Mouse (Mus musculus): ENCODE data around the gene Fate1.

DNA sequence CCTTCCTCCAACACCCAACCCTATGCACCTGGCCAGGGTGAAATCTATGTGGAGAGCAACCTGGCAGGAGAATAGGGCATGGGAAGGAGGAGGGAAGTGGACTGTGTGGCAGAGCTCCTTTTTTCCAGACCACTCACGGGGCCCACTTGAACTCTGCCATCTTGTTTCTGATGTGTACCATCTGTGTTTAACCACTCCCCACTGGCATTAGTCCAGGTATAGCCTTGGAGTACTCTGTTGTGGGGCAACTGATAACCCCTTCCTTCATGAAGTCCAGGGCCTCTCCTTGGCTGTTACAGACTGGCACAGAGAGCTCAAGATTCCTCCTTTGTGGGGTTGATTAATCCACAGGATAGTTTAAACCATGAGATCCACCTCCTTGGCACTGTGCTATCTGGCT lies 4.6 kb upstream of the Fate1 start:
- no peak for TF ChIP-seq ZC3H11A (IDR thresholded peaks at IDR 0.05; ENCODE audit: borderline replicate concordance, low read depth, low read length)
- TF ChIP-seq HCFC1 (IDR thresholded peaks at IDR 0.05; ENCODE audit: borderline replicate concordance, insufficient read depth, low read length): no peak
- TF ChIP-seq MAFK (IDR thresholded peaks at IDR 0.05; ENCODE audit: insufficient read depth, low read depth, low read length): no peak

Measured in ES-E14 (cell line).